Mouse (Mus musculus) heart, adult 2 months (tissue): ENCODE data around the gene Aspm. TPM values are rescaled to one million over a fixed set of nuclear protein-coding genes. Genes with fewer than 3 reads are reported as not detected.
"Not testable (repeated sequence)": the region's sequence is repeated elsewhere in the genome, so short reads cannot be mapped to it uniquely, and the experiment has no call there.

ENCODE experiments used
- DNase-seq, 2 experiments: peaks; one replicate each; pipeline ENCODE4 v3.0.0; 2021
- H3K27ac ChIP-seq: fragments of 200-600 bp; 2 replicates; pipeline ENCODE4 v1.8.1; 2022
- H3K27me3 ChIP-seq: fragments of 200-500 bp; 2 replicates; pipeline ENCODE4 v1.6.1; 2012; ENCODE audit warnings: mild to moderate bottlenecking, low read length, inconsistent platforms, mixed read lengths; ENCODE audit not compliant: control insufficient read depth, insufficient read depth
- H3K36me3 ChIP-seq: fragments of 200-500 bp; 2 replicates; pipeline ENCODE4 v1.6.1; 2012; ENCODE audit warnings: low read length, inconsistent platforms; ENCODE audit not compliant: control insufficient read depth, insufficient read depth
- H3K4me1 ChIP-seq: fragments of 200-500 bp; 2 replicates; pipeline ENCODE4 v1.6.1; 2011; ENCODE audit warnings: low read length; ENCODE audit not compliant: control insufficient read depth, insufficient read depth
- H3K4me3 ChIP-seq: fragments of 200-600 bp; 2 replicates; pipeline ENCODE4 v1.8.1; 2022
- H3K79me2 ChIP-seq: fragments of 200-500 bp; replicated peaks from 2 replicates; pipeline ENCODE4 v1.6.1; 2012; ENCODE audit warnings: mild to moderate bottlenecking, inconsistent platforms, low read length, moderate library complexity, mixed read lengths; ENCODE audit not compliant: control insufficient read depth, insufficient read depth
- H3K9ac ChIP-seq: fragments of 200-500 bp; 2 replicates; pipeline ENCODE4 v1.6.1; 2012; ENCODE audit warnings: low read depth, mild to moderate bottlenecking, control low read depth, inconsistent platforms, low read length, mixed read lengths
- CTCF ChIP-seq: fragments of 200-600 bp; IDR thresholded peaks from 2 replicates; pipeline ENCODE4 v1.8.1; 2022; ENCODE audit warnings: antibody characterized with exemption, mild to moderate bottlenecking, moderate library complexity
- EP300 ChIP-seq: fragments of 200-500 bp; IDR thresholded peaks from 2 replicates; pipeline ENCODE4 v1.6.1; 2011; ENCODE audit warnings: low read depth, low read length, control low read depth; ENCODE audit not compliant: insufficient read depth
- POLR2A ChIP-seq: fragments of 200-500 bp; IDR thresholded peaks from 2 replicates; pipeline ENCODE4 v1.6.1; 2011; ENCODE audit warnings: mild to moderate bottlenecking, low read depth, low read length, control low read depth; ENCODE audit not compliant: insufficient read depth
- WGBS: fragments of 180-500 bp; shearing (Covaris S2); methylation state at CpG from one replicate; pipeline ENCODE4 v1.1.7; 2018; 5-methylcytosine and 5-hydroxymethylcytosine counted together
- intact Hi-C: fragments of 180-260 bp; cut with DNase I; formaldehyde crosslinking; loops from one replicate; pipeline ENCODE4 v1.15.1; 2025
- long read RNA-seq: library from polyadenylated mRNA; stranded (forward); transcript quantifications from one replicate; pipeline ENCODE4 v2.0.0, GENCODE M21; 2021
- polyA plus RNA-seq: library from polyadenylated mRNA; depleted of rRNA; stranded (reverse); fragments of >200 nt; gene quantifications from 2 replicates; pipeline ENCODE4 v1.2.3, GENCODE M21; 2012; rRNA removed
- total RNA-seq, 2 experiments: library from RNA; stranded (reverse); gene quantifications; 2 replicates each; pipeline ENCODE4 v1.2.3; 2021

Aspm gene
- total RNA-seq (under 1 TPM; 0.25 to 0.29 TPM), polyA plus RNA-seq (0.08 and 0.12 TPM in 2 replicates)
- long read RNA-seq, result 0 reads

- WGBS, result under 1% methylated on average over 65 of the region's 65 CpGs
- intact Hi-C loops, result no loop called here
- DNase-seq, result peak; percentile 85 to 91
- Histone ChIP-seq H3K27me3 (no peaks in the 10 kb centered on the region), H3K4me3 (peak within 1 kb of the TSS; percentile 66), H3K9ac (peak within 1 kb of the TSS; percentile 23), H3K27ac (no peak within 1 kb of the TSS), H3K36me3 (no peaks in the 10 kb centered on the region), H3K4me1 (peaks cover 3% of the 10 kb centered on the region), H3K79me2 (no peaks in the 10 kb centered on the region; the same call in 1 of the 2 replicates)
- no peak for TF ChIP-seq EP300
- no peak for TF ChIP-seq POLR2A
- TF ChIP-seq CTCF, result no peak
These were observed at the start of gene Aspm for GRCm38 (mm10) chr1:139454340-139455225. Gene Aspm (plus strand): TSS chr1:139454772.

DNA sequence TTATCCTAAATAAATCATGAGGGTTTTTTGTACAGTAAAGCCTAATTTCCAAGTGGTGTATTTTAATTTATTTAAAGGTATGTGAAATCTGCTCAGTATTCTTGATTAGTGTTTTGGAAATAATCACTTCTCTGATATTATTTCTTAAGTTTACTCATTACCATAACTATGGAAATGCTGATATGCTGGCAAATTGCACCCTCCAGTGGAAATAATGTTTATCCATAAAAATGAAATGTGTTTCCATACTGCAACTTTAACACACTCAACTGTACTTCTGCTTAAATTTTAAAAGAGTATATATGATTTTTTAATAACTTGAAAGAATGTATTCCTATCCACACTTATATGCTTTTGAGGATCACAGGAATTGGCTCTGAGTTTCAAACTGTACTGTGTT is 48.8 kb upstream of the Aspm start:
- Histone ChIP-seq H3K36me3 (no peaks in the 10 kb centered on the region), H3K4me3 (no peak overlapping the region), H3K27me3 (no peaks in the 10 kb centered on the region), H3K27ac (no peak overlapping the region), H3K79me2 (no peaks in the 10 kb centered on the region), H3K4me1 (no peaks in the 10 kb centered on the region), H3K9ac (no peak overlapping the region)
- TF ChIP-seq POLR2A, result no peak
- TF ChIP-seq CTCF, result no peak
- no peak for TF ChIP-seq EP300
- no peak for DNase-seq
- intact Hi-C loops, result no loop called here

GRCm38 (mm10) chr1:139407701-139408100 is 46.9 kb upstream of the Aspm start:
- no peak overlapping the region for H3K27ac ChIP-seq
- WGBS, result 51% methylated on average over 5 of the region's 5 CpGs

GRCm38 (mm10) chr1:139412365-139412764 is 42.2 kb upstream of the Aspm start:
- H3K9ac ChIP-seq, H3K4me1 ChIP-seq, H3K27me3 ChIP-seq, H3K36me3 ChIP-seq, H3K27ac ChIP-seq, DNase-seq, H3K79me2 ChIP-seq, H3K4me3 ChIP-seq, intact Hi-C loops: not testable (repeated sequence)
- 82% methylated on average over 2 of the region's 2 CpGs for WGBS

More at GRCm38 (mm10) chr1:139407701-139408100, 46.9 kb upstream of the Aspm start:
- no peak for TF ChIP-seq POLR2A
- TF ChIP-seq CTCF, result no peak
- TF ChIP-seq EP300, result no peak
- Histone ChIP-seq H3K4me3 (no peak overlapping the region), H3K27me3 (no peaks in the 10 kb centered on the region), H3K9ac (no peak overlapping the region), H3K36me3 (no peaks in the 10 kb centered on the region), H3K4me1 (no peaks in the 10 kb centered on the region), H3K79me2 (no peaks in the 10 kb centered on the region)
- no peak for DNase-seq
- intact Hi-C loops, result no loop called here

GRCm38 (mm10) chr1:139413465-139413864 is 41.1 kb upstream of the Aspm start:
- H3K4me3 ChIP-seq, result no peak overlapping the region
- no peaks in the 10 kb centered on the region for H3K79me2 ChIP-seq
- no peaks in the 10 kb centered on the region for H3K36me3 ChIP-seq
- 73% methylated on average over 3 of the region's 3 CpGs for WGBS
- no peak overlapping the region for H3K27ac ChIP-seq
- H3K27me3 ChIP-seq, result no peaks in the 10 kb centered on the region
- intact Hi-C loops, result no loop called here
- no peak overlapping the region for H3K9ac ChIP-seq
- no peak for DNase-seq
- no peaks in the 10 kb centered on the region for H3K4me1 ChIP-seq
- TF ChIP-seq POLR2A (no peak), EP300 (no peak), CTCF (no peak)

GRCm38 (mm10) chr1:139421521-139421874 is 33.1 kb upstream of the Aspm start:
- Histone ChIP-seq H3K79me2 (no peaks in the 10 kb centered on the region), H3K4me3 (peak overlapping the region; percentile 88), H3K4me1 (peaks cover 17% of the 10 kb centered on the region), H3K36me3 (peaks cover 25% of the 10 kb centered on the region), H3K27me3 (no peaks in the 10 kb centered on the region), H3K9ac (peak overlapping the region; percentile 69), H3K27ac (peak overlapping the region; percentile 95)
- TF ChIP-seq POLR2A (no peak), CTCF (no peak), EP300 (no peak)
- intact Hi-C loops, result loop anchor here (10.0 kb wide), 1 partner anchor 577 kb away; the partner anchor contains the start of gene Lhx9
- DNase-seq, result no peak
- under 1% methylated on average over 8 of the region's 8 CpGs for WGBS
